Mouse (Mus musculus) retina, embryonic 14.5 days (tissue): ENCODE measurements around the gene Wfdc3.

Experiments used
- DNase-seq: peaks from one replicate; pipeline ENCODE4 v3.0.0-alpha.2; 2015; ENCODE audit warnings: low spot score

Gene Wfdc3

GRCm38 (mm10) chr2:164745843-164746479 lies at the start of gene Wfdc3, which contains the start of gene Dnttip1:
Gene Wfdc3 (minus strand): TSS chr2:164745931.
Gene Dnttip1 (plus strand): TSS chr2:164745983.
- peak; percentile 95 for DNase-seq

GRCm38 (mm10) chr2:164794293-164794692 lies 48.6 kb upstream of the Wfdc3 start:
- DNase-seq: peak; percentile 92

GRCm38 (mm10) chr2:164793772-164794171 lies 48.0 kb upstream of the Wfdc3 start:
- peak; percentile 43 for DNase-seq

GRCm38 (mm10) chr2:164793236-164793635 lies 47.5 kb upstream of the Wfdc3 start:
- peak; percentile 78 for DNase-seq

GRCm38 (mm10) chr2:164792400-164793190 lies 46.9 kb upstream of the Wfdc3 start:
- no peak for DNase-seq

GRCm38 (mm10) chr2:164791841-164792261 lies 46.1 kb upstream of the Wfdc3 start:
- no peak for DNase-seq

GRCm38 (mm10) chr2:164790451-164790850 lies 44.7 kb upstream of the Wfdc3 start:
- DNase-seq: no peak

- DNase-seq: no peak
Observed at GRCm38 (mm10) chr2:164788411-164788810, 42.7 kb upstream of the Wfdc3 start.

- DNase-seq: no peak
Observed at GRCm38 (mm10) chr2:164787779-164788178, 42.0 kb upstream of the Wfdc3 start.

- DNase-seq: no peak
Observed at GRCm38 (mm10) chr2:164787032-164787431, 41.3 kb upstream of the Wfdc3 start.

GRCm38 (mm10) chr2:164786388-164786885 lies 40.7 kb upstream of the Wfdc3 start:
- DNase-seq: peak; percentile 38

GRCm38 (mm10) chr2:164785481-164786387 lies 40.0 kb upstream of the Wfdc3 start, which contains the start of gene Snx21:
Gene Snx21 (plus strand): TSS chr2:164785823.
- DNase-seq: peak; percentile 88

GRCm38 (mm10) chr2:164784869-164785420 lies 39.2 kb upstream of the Wfdc3 start:
- DNase-seq: no peak

GRCm38 (mm10) chr2:164783926-164784581 lies 38.3 kb upstream of the Wfdc3 start:
- DNase-seq: peak; percentile 42

- no peak for DNase-seq
Observed at GRCm38 (mm10) chr2:164781876-164782275, 36.1 kb upstream of the Wfdc3 start.

- no peak for DNase-seq
Observed at GRCm38 (mm10) chr2:164779481-164780086, 33.9 kb upstream of the Wfdc3 start, which contains the start of gene Tnnc2. Gene Tnnc2 (minus strand): TSS chr2:164779967.

GRCm38 (mm10) chr2:164778809-164779208 lies 33.1 kb upstream of the Wfdc3 start:
- no peak for DNase-seq

- DNase-seq: no peak
Observed at GRCm38 (mm10) chr2:164778015-164778287, 32.2 kb upstream of the Wfdc3 start.

- DNase-seq: no peak
Observed at GRCm38 (mm10) chr2:164777246-164778014, 31.7 kb upstream of the Wfdc3 start.

GRCm38 (mm10) chr2:164776801-164777200 lies 31.1 kb upstream of the Wfdc3 start:
- no peak for DNase-seq
